Mouse (Mus musculus) lung, embryonic 15.5 days (tissue): ENCODE data around the gene Gtf2f1. TPM values are rescaled to one million over a fixed set of nuclear protein-coding genes. Genes with fewer than 3 reads are reported as not detected.

Source experiments
- ATAC-seq: fragments of 200-750 bp; cut with Nextera tagmentation; 2 replicates; pipeline ENCODE4 v1.8.0; 2017; ENCODE audit warnings: moderate number of reproducible peaks, borderline replicate concordance; ENCODE audit not compliant: low FRiP score, low TSS enrichment; ENCODE audit errors: extremely low read depth
- H3K27ac ChIP-seq: fragments of 300-500 bp; sonication (generic); 2 replicates; pipeline ENCODE4 v1.5.1; 2015; ENCODE audit warnings: moderate library complexity, mild to moderate bottlenecking, inconsistent platforms
- H3K27me3 ChIP-seq: fragments of 300-500 bp; sonication (generic); 2 replicates; pipeline ENCODE4 v1.6.1; 2015; ENCODE audit warnings: inconsistent platforms
- H3K36me3 ChIP-seq: fragments of 300-500 bp; sonication (generic); 2 replicates; pipeline ENCODE4 v1.6.1; 2015; ENCODE audit warnings: inconsistent platforms
- H3K4me1 ChIP-seq: fragments of 300-500 bp; sonication (generic); 2 replicates; pipeline ENCODE4 v1.6.1; 2015; ENCODE audit warnings: inconsistent platforms
- H3K4me2 ChIP-seq: fragments of 300-500 bp; sonication (generic); 2 replicates; pipeline ENCODE4 v1.6.1; 2015; ENCODE audit warnings: inconsistent platforms, mild to moderate bottlenecking, moderate library complexity
- H3K4me3 ChIP-seq: fragments of 300-500 bp; sonication (generic); 2 replicates; pipeline ENCODE4 v1.5.1; 2015; ENCODE audit warnings: mild to moderate bottlenecking, inconsistent platforms
- H3K9ac ChIP-seq: fragments of 300-500 bp; sonication (generic); 2 replicates; pipeline ENCODE4 v1.6.1; 2015; ENCODE audit warnings: inconsistent platforms
- H3K9me3 ChIP-seq: fragments of 300-500 bp; sonication (generic); 2 replicates; pipeline ENCODE4 v1.6.1; 2016; ENCODE audit warnings: inconsistent platforms
- WGBS: fragments of 180-500 bp; shearing (Covaris S2); methylation state at CpG from one replicate; pipeline ENCODE4 v1.1.7; 2015; 5-methylcytosine and 5-hydroxymethylcytosine counted together
- polyA plus RNA-seq: library from polyadenylated mRNA; unstranded; fragments of >200 nt; fragmentation: Nextera tagmentation; extraction: Ambion mirVana; gene quantifications from 2 replicates; pipeline ENCODE4 v1.2.1, GENCODE M21; 2015

Gene Gtf2f1
- polyA plus RNA-seq, 1 experiment from 2014 or later = 63.3 TPM

DNA sequence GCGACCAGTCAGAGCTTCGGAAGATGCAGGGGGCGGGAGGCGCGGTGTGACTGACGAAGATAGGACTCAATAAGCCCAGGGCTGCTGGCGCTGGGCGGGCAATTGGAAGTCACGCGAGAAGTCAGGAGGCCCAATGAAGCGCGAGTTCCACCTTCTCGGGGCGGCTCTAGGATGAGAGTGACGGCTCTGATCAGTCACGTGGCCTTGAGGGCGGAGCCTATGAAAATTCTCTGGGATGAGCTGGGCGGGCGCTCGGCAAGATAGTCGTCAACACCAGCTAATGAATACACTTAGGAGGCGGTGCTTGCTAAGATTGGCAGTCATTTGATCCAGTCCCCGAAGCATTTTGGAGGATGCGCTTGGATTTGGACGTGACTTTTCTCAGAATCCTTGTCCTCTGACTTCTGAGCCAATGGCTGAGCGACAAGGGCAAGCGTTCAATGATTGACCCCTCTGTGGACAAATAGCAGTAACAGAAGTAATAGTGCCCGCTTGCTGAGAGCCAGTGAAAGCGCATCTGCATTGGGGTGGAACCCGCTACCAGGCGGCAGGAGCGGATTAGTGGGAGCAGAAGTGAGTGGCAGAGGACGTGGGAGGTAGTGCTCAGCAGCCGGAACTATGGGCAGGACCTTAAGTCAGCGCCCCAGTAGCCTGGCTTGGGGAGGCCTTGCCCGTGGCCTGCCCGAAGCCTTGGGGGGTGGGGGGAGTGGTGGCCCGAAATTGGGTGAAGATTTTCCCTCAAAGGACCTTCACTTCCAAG lies 20.8 kb upstream of the Gtf2f1 start:
- Histone ChIP-seq H3K9ac (peak overlapping the region; percentile 100), H3K4me2 (peak overlapping the region; percentile 67), H3K27ac (peak overlapping the region; percentile 86), H3K9me3 (no peaks in the 10 kb centered on the region), H3K4me1 (peaks cover 17% of the 10 kb centered on the region), H3K4me3 (peak overlapping the region; percentile 77), H3K36me3 (peaks cover 21% of the 10 kb centered on the region), H3K27me3 (no peaks in the 10 kb centered on the region)
- WGBS = under 1% methylated on average over 38 of the region's 38 CpGs
- ATAC-seq = peak; percentile 96

DNA sequence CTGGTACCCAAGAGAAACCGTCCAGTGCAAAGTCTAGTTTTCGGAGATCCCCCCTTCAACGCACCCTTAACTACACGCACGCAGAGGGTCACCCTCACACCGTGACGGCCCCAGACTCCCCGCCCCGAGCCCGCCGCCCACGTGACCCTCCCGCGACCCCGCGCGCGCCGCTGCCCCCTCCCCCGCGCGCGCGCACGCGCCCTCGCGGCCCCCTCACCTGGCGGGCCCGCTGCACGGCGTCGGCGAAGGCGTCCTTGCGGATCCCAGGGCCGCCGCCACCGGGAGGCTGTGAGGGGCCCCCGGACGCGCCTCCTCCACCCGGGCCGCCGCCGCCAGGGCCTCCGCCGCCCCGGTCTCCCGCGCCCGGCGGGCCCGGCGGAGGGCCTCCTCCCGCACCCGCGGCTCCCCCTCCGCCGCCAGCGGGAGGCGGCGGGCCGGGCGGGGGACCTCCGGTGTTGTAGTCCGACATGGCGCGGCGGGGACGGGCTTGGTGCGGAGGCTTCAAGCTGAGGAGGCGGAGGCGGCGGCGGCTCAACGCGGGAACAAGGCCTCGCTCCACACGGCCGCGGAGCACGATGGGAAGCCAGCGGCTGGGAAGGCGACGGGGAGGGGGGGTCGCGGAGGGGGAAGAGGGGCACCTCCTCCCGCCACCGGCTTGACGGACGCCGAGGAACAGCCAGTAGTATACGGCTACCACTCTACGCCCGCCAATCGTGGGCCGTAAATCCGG lies 20.0 kb upstream of the Gtf2f1 start, which contains the start of gene Khsrp:
Gene Khsrp, minus strand, starts transcription at position 592 of the 730 bp plus-strand sequence.
- peak within 1 kb of the TSS; percentile 86 for H3K4me2 ChIP-seq
- peak within 1 kb of the TSS; percentile 100 for H3K9ac ChIP-seq
- no peaks in the 10 kb centered on the region for H3K27me3 ChIP-seq
- H3K4me3 ChIP-seq = peak within 1 kb of the TSS; percentile 77
- H3K36me3 ChIP-seq = peaks cover 29% of the 10 kb centered on the region
- peak within 1 kb of the TSS; percentile 95 for H3K27ac ChIP-seq
- H3K9me3 ChIP-seq = no peaks in the 10 kb centered on the region
- ATAC-seq = no peak
- peaks cover 17% of the 10 kb centered on the region for H3K4me1 ChIP-seq
- 2% methylated on average over 94 of the region's 99 CpGs for WGBS

DNA sequence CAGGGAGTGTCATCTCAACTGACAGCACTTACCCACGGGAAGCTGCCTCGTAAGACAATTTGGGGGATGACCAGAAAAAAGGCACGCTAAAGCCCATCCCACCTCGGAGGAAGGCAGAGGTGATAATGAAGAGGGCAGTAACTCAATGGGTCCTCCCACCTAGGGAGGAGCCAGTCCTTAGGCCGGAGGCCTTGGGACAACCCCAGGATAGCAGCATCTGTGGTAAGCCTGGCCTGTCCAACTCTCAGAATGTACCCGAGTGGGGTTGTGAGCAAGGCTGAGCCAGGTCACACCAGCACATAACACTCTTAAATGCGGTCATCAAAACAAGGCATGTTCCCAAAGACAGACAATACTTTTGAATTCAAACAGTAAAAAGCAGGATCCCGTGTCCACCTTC lies 18.6 kb upstream of the Gtf2f1 start:
- no peak for ATAC-seq
- Histone ChIP-seq H3K4me1 (peaks cover 17% of the 10 kb centered on the region), H3K4me2 (peak overlapping the region; percentile 86), H3K4me3 (peak overlapping the region; percentile 77), H3K9ac (peak overlapping the region; percentile 100), H3K9me3 (no peaks in the 10 kb centered on the region), H3K36me3 (peaks cover 43% of the 10 kb centered on the region), H3K27ac (no peak overlapping the region), H3K27me3 (no peaks in the 10 kb centered on the region)
- 30% methylated on average over 8 of the region's 8 CpGs for WGBS

DNA sequence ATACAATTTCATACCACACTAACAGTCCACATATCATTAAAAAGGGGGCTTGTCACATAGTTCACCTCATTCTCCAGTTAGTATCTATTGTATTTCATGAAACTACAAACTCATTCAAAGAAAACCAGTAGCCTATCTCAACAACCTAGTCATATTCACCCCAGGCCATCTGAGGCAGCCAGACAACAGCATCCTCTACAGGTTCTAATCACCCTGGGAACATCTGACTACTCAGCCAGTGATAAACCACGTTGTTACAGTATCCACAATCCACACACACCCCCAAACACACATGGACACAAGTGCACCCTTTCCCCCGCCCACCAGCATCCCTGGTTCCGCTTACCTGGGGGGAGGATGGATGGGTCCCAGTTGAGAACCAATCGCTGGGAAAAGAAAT lies 16.4 kb upstream of the Gtf2f1 start:
- H3K9ac ChIP-seq = no peak overlapping the region
- 88% methylated on average over 4 of the region's 4 CpGs for WGBS
- H3K4me2 ChIP-seq = no peak overlapping the region

DNA sequence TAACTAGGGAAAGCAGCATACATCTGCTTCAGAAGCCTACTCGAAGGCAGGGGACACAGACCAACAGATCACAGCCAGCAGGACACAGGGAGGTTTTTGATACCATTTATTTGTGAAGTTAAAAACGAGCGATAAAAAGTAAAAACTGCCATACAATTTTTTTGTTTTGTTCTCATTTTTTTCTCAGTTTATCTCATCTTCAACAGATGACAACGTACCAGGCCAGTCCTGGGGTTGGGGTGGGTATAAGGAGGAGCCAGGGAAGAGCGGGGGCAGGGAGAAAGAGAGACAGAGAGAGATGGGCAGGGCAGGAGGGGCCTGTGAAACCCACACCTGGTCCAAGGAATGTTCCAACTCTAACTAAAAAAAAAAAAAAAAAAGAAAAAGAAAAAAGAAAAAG lies 9.9 kb upstream of the Gtf2f1 start:
- Histone ChIP-seq H3K27me3 (no peaks in the 10 kb centered on the region), H3K4me2 (no peak overlapping the region), H3K9ac (no peak overlapping the region), H3K36me3 (peaks cover 65% of the 10 kb centered on the region), H3K27ac (no peak overlapping the region), H3K4me3 (no peak overlapping the region), H3K9me3 (no peaks in the 10 kb centered on the region), H3K4me1 (no peaks in the 10 kb centered on the region)
- WGBS = 92% methylated on average over 5 of the region's 5 CpGs
- no peak for ATAC-seq

More for the DNA sequence above, 16.4 kb upstream of the Gtf2f1 start:
- ATAC-seq = no peak
- no peaks in the 10 kb centered on the region for H3K27me3 ChIP-seq
- no peak overlapping the region for H3K27ac ChIP-seq
- H3K4me3 ChIP-seq = no peak overlapping the region
- peaks cover 65% of the 10 kb centered on the region for H3K36me3 ChIP-seq
- peaks cover 17% of the 10 kb centered on the region for H3K4me1 ChIP-seq
- no peaks in the 10 kb centered on the region for H3K9me3 ChIP-seq

DNA sequence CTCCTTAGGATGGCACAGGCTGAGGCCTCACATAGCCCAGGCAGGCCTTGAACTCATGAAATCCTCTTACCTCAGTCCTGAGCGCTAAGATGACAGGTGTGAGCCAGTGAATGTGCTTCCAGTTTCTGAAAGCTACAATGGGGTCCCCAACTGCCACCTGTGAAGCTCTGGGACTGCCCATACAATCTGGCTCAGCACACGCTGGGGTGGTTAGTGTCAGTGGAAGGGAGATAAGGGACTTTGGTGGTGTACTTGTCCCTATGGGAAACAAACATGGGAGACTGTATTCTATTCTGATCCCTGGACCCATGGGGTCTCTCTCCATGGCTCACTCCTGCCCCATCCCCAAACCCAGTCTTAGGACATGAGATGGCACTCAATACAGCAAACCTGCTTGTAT lies 8.6 kb upstream of the Gtf2f1 start:
- Histone ChIP-seq H3K36me3 (peaks cover 52% of the 10 kb centered on the region), H3K4me2 (no peak overlapping the region), H3K27ac (no peak overlapping the region), H3K4me3 (no peak overlapping the region), H3K4me1 (no peaks in the 10 kb centered on the region), H3K9me3 (no peaks in the 10 kb centered on the region), H3K27me3 (no peaks in the 10 kb centered on the region), H3K9ac (no peak overlapping the region)
- no peak for ATAC-seq
- 77% methylated on average over 2 of the region's 2 CpGs for WGBS

DNA sequence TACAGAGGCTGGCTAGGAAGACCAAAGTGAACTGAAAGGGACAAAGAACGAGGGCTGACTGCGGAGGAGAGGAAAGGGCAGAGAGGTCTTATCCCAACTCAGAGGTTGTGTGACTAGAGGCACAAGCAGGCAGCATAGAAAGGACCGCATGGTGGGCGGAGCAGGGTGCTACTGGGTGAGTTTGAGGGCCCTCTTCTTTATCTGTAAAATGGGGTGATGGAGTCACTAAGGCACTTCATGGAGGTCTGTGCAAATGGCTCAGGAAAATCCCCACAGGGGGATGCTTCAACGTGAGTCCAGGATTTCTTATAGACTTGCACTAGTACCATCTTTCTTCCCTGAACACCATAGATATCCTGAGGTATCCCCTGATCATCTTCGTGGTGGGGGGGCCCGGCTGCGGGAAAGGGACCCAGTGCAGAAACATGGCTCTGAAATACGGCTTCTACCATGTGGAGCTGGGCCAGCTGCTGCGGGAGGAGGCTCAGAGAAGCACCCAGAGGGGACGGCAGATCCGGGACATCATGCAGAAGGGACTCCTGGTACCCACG lies 1.2 kb upstream of the Gtf2f1 start:
- Histone ChIP-seq H3K36me3 (peaks cover 16% of the 10 kb centered on the region), H3K9me3 (no peaks in the 10 kb centered on the region), H3K4me3 (peak overlapping the region; percentile 79), H3K27ac (peak overlapping the region; percentile 91), H3K27me3 (no peaks in the 10 kb centered on the region), H3K4me2 (peak overlapping the region; percentile 83), H3K9ac (peak overlapping the region; percentile 65), H3K4me1 (peaks cover 22% of the 10 kb centered on the region)
- ATAC-seq = no peak
- WGBS = 62% methylated on average over 13 of the region's 13 CpGs

DNA sequence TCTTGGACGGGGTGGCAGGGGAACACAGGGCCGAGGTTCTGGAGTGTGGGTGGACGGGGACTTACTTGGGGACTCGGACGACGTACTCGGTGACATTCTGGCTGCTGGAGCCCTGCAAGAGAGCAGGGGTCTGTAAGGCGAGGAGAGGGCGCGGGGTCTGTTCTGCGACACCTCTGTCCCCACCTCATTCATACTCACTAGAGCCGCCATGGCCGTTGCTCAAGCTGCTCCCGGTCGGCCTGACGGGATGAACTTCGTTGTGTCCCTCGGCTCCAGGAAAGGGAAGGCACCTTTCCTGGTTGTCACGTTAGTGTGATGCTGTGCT lies 215 bp downstream of the Gtf2f1 start:
- peaks cover 22% of the 10 kb centered on the region for H3K4me1 ChIP-seq
- H3K4me3 ChIP-seq = peak overlapping the region; percentile 79
- no peaks in the 10 kb centered on the region for H3K9me3 ChIP-seq
- H3K9ac ChIP-seq = peak overlapping the region; percentile 76
- under 1% methylated on average over 19 of the region's 19 CpGs for WGBS
- H3K27ac ChIP-seq = peak overlapping the region; percentile 91
- H3K4me2 ChIP-seq = peak overlapping the region; percentile 89
- peaks cover 31% of the 10 kb centered on the region for H3K36me3 ChIP-seq
- peak; percentile 37 for ATAC-seq
- no peaks in the 10 kb centered on the region for H3K27me3 ChIP-seq

DNA sequence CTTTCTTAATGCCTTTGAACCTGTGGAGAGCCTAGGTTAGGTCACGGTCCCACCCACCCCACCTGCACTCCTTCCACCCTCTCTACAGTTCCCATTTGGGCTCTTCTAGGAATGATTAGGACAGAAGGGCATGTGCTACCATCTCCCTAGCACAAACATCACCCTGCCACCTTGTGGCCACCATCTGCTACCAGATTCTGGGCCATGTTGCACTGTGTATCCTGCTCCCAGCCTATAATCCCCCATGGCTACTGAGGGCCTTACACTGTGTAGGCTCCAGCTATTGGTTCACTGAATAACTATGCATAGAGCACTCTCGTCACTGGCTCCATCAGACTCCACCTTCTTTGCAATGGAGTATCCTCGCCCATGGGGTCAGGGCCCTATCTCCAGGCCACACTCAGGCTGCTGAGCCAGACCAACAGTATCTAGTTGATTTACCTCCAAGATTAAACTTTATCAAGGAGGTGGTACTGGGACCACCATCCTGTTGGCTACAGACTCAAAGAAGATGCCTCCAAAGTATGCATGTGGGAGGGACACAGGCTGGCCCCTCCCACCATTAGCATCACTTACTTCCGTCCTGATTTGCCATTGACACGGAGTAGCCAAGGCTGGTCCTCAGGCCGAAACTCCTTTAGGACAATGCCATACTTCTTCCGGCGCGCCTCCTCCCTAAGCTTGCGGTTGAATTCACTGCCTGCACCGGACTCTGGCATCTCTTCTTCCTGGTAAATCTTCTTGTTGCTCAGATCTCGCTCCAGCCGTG lies 3.8 kb downstream of the Gtf2f1 start:
- no peak for ATAC-seq
- peaks cover 61% of the 10 kb centered on the region for H3K36me3 ChIP-seq

DNA sequence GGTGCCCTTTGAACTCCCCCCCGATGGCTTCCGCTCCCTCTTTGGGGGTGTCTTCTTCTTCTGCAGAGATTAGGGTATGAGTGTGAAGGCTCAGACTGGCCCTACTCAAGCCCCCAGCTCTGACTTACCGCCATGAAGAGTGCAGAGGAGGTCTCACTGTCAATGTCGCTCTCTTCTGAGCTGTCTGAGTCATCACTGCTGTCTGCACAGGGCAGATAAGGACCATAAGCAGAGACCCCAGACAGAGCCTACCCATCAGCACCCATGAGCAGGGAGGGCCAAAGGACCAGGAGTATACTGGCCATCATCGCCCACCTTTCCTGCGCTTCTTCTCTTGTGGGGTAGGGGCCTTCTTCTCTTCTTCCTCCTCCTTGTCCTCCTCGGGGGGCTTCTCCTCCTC lies 7.1 kb downstream of the Gtf2f1 start:
- Histone ChIP-seq H3K9me3 (no peaks in the 10 kb centered on the region), H3K27me3 (no peaks in the 10 kb centered on the region), H3K4me2 (no peak overlapping the region), H3K27ac (no peak overlapping the region), H3K4me1 (no peaks in the 10 kb centered on the region), H3K36me3 (peaks cover 67% of the 10 kb centered on the region), H3K9ac (no peak overlapping the region), H3K4me3 (no peak overlapping the region)
- ATAC-seq = no peak
- WGBS = 86% methylated on average over 7 of the region's 7 CpGs

More for the DNA sequence above, 3.8 kb downstream of the Gtf2f1 start:
- H3K4me1 ChIP-seq = peaks cover 15% of the 10 kb centered on the region
- 89% methylated on average over 13 of the region's 13 CpGs for WGBS
- no peak overlapping the region for H3K27ac ChIP-seq
- no peaks in the 10 kb centered on the region for H3K9me3 ChIP-seq
- H3K4me2 ChIP-seq = no peak overlapping the region
- H3K9ac ChIP-seq = no peak overlapping the region
- H3K27me3 ChIP-seq = no peaks in the 10 kb centered on the region
- no peak overlapping the region for H3K4me3 ChIP-seq

DNA sequence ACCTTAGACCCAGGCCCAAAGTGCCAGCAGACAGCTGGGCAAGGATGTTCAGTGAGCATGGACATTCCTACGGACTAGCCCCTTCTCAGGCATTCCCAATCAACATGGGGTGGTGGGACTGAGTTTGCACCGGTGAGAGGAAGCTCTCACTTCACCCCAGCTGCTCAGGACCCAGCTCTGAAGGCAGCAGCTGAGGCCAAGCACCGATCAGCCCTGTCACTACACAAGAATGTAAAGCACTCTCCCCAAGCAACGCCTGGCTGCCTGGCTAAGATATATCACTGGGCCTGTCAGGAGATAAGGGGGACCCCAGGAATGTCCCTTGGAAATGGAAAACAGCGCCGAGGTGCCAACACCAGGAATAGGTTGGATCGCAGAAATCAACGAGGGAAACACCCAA lies 9.9 kb downstream of the Gtf2f1 start:
- H3K9ac ChIP-seq = no peak overlapping the region
- 51% methylated on average over 8 of the region's 8 CpGs for WGBS

More for the DNA sequence above, 9.9 kb downstream of the Gtf2f1 start:
- Histone ChIP-seq H3K27me3 (no peaks in the 10 kb centered on the region), H3K4me2 (no peak overlapping the region), H3K4me1 (peaks cover 9% of the 10 kb centered on the region), H3K9me3 (no peaks in the 10 kb centered on the region), H3K4me3 (no peak overlapping the region), H3K36me3 (peaks cover 41% of the 10 kb centered on the region), H3K27ac (no peak overlapping the region)
- ATAC-seq = no peak
